Mouse (Mus musculus) 3T3-L1 (cell line): ENCODE results near the gene Selenow.
"Not testable (repeated sequence)": the region's sequence is repeated elsewhere in the genome, so short reads cannot be mapped to it uniquely, and the experiment has no call there.

Experiments used
- DNase-seq: peaks from one replicate; pipeline ENCODE4 v3.0.0-alpha.2; 2015; ENCODE audit warnings: low read depth, low spot score

Selenow gene

DNA sequence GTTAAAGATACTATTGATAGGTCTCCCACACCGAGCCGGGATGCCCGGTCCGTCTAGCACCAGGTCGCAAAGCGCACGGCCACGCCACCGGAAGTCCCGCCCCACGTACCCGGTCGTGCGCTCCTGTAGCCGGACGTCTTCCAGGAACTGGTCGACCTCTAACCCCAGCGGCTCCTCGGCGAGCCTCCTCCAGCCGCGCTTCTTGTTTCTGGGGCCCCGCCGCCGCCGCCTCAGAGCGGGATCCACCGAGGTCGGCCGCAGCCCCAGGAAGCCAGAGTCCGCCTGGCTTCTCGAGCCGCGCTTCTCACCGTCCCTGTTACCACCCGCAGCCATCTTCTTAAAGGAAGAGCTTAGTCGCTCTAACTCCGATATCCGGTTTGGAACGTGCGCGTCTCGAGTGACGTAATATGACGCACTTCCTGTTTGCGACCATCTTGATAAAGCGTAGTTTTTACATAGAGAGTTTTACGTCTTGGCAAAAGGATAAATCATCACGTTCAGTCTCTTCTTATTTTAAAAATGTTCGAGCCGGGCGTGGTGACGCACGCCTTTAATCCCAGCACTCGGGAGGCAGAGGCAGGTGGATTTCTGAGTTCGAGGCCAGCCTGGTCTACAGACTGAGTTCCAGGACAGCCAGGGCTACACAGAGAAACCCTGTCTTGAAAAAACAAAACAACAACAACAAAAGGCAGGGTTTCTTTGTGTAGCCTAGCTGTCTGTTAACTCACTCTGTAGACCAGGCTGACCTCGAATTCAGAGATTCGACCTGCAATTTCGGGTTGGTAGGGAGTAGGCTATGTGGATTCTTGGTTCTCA lies 23.7 kb upstream of the Selenow start, which contains the start of gene Nop53:
TSS of gene Nop53 (minus strand) at position 354 of the 816 bp plus-strand sequence.
- DNase-seq, result peak; percentile 97

DNA sequence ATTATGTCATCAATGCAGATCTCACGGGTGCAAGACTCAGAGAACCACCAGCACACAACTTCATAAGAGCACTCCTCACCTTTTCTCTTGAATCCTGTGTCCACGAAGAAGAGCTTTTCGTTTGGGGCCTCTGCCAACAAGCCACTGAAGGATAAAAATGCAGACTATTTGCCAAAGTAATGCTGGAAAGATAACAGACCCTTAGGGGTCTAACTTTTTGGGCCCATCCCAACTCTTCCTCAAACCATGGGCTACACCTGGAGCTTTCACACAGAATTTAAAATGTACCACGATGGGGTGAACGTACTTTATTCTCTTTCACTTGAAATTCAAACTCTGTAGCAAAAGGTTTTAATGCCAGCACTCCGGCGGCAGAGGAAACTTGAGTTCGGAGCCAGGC lies 23.0 kb upstream of the Selenow start:
- DNase-seq, result no peak

DNA sequence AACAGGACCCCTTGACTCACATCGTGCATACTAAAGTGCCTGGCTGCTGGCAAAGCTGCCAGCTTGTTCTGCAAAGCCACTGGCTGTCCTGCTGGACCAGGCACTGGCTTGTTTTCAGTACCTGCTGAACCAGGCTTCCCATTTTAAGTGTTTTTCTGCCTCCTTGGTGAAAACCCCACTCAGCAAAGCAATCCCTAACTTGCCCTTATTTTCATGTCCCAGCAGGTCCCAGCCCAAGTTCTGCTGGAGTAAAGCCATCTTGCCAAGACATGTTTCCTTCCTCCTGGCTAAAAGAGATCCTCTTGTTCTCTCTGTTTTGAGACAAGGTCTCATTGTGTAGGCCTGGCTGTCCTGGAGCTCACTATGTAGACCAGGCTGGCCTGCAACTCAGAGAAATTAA lies 22.1 kb upstream of the Selenow start:
- DNase-seq, result no peak

DNA sequence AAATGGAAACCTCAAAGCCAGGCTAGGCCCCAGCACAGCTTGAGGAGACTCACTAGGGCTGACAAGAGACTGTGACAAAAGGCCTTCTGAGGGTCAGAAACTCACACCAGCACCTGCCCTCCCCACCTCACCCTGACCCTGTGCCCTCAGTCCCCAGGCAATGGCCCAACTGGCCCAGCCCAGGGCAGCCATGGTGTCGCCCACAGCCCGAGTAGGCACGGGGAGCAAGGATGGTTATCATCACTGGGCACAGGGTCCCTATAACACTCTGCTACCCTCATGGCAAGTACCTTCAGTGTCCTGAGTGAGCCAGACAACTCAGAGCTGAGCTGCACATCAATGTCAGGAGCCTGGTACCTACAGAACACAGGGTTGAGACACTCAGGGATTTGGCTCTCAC lies 16.4 kb upstream of the Selenow start:
- DNase-seq, result no peak

DNA sequence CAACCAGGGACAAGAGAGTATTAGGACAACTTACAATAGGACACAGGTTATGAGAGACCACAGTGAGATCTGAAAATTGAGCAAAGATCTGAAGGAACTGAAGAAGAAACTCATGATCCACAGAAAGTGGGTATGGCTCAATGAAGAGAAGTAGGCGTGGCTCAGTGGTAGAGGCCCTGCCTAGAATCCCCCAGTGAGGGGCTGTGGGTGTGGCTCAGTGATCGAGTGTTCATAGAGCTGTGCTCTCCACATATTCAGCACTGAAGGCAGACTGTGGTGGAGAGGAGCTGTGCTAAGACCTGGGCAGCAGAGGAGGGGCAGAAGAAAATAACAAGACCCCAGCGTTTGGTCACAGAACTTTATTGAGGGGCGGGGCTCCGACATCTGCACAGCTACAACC lies 15.3 kb upstream of the Selenow start:
- no peak for DNase-seq

DNA sequence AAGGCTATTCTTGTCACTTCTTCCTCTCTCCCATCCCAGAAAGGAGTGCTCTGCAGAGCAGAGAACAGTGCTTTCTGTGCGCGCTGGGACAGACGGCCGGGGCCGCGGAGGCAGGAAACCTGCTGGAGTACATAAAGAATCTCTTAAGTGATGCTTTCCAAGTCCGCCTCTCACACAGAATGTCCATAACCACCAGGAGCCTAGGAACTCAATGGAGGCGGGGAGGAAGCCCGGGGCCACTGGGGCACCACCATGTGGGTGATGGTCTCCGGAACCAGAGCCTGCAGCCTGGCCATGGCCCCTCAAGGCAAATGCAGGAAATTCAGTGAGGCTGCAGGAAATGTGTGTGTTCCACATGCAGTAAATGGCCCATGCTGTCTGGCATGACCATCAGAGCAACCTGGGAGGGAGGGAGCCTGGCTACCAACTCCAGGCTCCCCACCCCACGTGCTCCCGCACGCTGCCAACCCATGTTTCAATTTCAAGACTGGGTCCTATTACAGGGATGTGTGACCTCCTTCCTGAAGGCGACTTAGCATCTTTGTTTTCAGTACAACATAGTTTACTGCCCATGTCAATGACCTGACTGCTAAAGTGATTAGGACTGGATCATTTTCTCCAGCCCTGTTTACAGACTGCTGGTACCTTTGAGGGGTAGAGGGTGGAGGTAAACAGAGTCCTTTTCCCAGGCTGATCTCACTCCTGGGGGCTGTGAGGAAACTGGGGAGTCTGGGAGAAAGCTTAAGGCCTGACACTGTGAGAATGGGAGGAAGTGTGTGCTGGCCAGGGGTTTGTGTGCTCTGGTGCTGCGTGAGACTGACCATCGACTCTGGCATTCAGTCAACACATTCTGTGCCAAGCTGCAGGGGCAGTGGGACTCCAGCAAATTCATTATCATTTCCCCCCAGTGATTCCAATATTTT lies 11.5 kb upstream of the Selenow start:
- no peak for DNase-seq

DNA sequence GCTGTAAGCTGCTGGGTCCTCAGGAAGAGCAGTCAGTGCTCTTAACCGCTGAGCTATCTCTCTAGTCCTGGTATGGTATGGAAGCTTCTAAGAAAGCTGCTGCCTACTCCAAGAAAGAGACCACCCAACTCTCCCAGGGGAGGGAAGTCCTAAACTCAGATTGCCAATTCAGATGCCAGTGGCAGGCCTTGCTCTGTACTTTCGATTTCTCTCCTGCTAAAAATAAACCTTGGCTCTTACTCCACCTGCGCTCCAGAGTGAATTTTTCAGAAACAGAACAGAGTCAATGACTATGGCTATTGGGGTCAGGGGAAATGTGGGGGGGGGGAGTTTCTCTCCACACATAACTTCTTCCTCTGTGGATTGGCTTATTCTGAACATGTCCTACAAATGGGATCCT lies 9.4 kb upstream of the Selenow start:
- DNase-seq, result no peak

DNA sequence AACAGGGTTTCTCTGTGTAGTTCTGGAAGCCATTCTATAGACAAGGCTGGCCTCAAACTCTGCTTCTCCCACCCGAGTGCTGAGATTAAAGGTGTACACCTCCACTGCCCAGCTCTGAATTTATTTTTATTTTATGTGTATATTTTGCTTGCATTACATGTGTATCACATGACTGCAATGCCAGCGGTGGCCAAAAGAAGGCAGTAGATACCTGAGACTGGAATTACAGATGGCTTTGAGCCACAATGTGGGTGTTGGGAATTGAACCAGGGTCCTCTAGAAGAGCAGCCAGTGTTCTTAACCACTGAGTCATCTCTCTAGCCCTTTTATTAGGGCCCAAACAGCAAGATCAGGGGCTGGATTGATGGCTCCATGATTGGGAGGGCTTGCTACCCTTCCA lies 8.3 kb upstream of the Selenow start:
- peak; percentile 39 for DNase-seq

DNA sequence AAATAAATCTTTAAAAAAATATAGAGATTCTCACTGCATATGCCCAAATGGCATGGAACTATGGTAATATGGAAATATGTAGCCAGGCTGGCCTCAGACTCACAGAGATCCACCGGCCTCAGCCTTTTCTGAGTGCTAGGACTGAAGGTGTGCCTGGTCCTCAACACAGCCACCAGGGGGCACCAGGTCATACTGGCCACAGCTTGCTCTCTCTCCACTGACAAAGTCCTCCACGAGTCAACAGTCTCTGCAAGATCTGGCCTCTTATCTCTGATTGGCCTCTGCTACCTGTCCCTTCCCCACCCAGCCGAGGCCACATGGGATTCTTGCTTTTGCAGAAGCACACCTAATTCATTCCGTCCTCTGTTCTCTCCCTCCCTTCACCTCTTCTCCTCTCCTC lies 7.7 kb upstream of the Selenow start:
- DNase-seq, result peak; percentile 71

DNA sequence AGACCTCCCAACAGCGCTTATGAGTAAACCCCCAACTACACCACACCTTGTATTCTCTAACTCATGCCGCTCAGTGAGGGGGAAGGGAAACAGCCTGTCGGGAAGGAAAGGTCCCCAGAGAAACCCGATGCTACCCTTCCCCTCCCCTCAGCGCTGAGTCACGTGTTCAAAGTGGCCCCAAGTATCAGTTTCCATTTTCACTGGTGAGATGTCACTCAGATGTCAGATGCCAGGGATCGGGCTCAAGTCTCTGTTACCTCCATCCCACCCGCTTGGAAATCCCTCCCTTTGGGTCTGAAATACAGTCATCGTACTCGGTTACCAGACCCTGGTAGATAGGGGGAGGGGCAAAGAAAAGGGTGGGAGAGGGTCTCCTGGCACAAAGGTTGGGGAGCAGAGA lies 406 bp downstream of the Selenow start:
- peak; percentile 55 for DNase-seq

DNA sequence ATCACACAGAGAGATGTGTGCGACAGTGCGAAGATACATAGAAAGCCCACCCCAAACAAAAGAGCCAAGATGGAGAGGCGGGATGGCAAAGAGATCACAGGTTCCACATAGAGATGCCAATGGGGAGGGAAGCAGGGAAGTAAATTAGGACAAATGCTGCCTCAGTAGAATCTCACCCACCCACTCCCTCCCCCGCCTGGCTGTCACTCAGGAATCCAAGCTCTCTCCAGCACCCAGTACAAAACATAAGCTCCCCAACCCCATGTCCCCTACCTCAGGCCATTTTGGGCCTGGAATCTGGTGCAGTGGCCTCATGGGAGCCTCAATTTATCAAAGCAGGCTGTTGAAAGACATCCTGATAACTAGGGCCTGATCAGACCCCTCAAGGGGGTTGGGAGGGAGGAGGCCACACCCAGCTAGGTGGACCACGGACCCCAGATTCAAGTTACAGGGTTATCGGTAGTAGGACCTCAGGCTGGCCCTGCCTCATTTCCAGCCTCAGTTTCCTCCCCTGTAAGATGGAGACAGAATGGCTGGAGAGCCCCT lies 1.5 kb downstream of the Selenow start:
- DNase-seq, result no peak

DNA sequence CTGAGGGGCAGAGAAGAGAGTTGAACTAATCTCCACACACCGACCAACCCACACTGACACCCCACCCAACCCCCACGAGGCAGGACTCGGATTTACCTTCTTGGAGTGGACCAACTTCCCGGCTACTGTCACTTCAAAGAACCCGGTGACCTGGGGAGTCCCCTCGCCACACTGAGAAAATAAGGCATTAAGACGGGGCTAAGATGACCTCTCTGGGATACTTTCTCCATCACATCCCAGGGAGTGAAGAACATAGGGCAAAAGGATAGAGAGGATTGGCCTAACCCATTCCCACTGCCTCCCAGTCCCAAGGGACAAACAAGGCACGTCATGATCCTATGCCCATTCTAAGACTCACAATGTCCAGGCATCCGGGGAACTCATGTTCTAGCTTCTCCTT lies 2.3 kb downstream of the Selenow start:
- no peak for DNase-seq

DNA sequence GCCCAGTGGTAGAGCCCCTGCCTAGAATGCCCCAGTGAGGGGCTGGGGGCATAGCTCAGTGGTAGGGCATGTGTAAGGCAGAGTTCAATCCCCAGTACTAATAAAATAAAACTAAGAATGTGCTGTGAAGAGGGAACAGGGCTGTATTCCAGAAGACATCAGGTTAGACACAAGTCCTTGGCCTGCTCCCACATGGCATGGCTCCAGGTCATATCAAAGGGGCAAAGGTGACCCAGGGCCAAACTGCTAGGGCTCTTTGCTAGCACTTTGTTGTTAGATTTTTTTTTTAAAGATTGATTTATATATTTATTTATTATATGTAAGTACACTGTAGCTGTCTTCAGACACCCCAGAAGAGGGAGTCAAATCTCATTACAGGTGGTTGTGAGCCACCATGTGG lies 3.8 kb downstream of the Selenow start:
- no peak for DNase-seq

DNA sequence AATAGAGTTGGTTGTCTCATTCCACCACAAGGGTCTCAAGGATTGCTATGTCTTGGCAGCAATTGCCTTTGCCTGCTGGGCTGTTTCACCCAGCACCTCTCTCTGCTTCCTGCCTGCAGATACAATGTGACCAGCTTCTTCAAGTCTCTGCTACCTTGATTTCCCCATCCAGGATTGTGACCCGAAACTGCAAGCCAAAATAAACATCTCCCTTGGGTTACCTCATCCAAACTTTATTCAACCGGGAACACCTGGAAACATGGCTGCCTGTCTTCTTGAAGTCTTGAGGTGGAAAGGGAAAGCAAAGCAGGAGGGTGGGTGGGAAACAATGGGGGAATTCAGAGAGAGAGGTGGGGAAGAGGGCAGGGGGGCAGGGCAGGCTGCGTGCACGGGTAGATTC lies 5.2 kb downstream of the Selenow start:
- no peak for DNase-seq

DNA sequence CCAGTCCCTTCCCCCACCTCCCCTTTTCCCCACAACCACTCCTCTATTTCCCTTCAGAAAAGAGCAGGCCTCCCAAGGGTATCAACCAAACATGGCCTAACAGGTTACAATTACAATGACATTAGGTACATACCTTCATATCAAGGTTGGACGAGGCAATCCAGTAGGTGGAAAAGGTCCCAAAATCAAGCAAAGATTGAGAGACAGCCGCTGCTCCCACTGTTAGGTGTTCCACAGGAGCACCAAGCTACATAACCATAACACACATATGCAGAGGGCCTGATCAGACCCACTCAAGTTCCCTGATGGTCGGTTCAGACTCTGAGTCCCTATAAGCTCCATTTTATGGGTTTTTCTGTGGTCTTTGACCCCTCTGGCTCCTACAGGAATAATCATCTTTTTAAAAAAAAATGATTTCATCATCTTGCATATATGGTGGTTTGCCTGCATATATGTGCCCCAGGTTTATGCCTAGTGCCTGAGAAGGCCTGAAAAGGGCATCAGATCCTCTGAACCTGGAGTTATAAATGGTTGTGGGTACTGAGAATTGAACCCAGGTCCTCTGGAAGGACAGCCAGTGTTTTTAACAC lies 6.0 kb downstream of the Selenow start:
- DNase-seq, result no peak

DNA sequence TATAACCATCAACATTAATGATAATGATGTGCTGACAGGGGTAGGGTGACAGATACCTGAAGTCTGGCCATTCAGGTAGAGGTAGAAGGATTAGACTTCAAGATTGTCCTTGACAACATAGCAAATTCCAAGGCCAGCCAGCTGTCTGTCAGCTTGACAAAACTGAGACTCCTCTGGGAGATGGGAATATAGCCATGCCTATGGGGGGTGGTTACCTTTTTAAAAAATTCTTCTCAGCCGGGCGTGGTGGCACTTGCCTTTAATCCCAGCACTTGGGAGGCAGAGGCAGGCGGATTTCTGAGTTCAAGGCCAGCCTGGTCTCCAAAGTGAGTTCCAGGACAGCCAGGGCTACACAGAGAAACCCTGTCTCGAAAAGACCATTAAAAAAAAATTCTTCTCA lies 6.5 kb downstream of the Selenow start:
- not testable (repeated sequence) for DNase-seq

DNA sequence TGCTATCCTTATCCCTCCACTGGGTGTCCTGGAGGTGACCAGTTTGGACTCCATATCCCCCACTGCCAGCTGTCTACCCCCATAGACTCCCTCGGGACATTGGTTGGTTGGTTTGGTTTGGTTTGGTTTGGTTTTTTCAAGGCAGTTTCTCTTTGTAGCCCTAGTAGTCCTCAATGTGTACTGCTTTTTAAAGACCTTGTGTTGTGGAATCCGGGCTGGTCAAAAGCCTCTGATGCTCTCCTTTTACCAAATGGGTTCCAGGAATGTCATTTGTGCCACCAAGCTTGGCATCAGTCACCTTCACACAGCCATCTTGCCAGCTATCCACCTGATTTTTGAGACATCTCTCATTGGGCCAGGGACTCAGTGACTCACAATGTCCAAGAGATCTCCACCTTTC lies 7.5 kb downstream of the Selenow start:
- DNase-seq, result no peak

DNA sequence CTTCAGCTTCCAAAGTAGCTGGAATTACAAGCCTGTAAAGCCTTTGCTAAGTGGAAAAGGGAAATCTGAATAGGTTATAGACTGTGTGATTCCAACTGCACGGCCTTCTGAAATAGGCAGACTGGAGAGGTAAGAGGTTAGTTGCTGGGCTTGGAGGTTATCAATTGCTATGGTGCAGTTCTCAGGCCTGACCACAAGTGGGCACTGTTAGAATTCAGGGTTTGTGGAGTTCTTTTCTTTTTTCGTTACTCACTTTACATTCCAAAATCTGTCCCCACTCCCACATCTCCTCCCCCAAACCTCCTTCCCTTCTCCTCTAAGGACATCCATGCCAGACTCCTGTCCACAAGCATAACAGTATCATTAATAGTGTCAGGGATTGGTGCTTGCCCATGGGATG lies 8.0 kb downstream of the Selenow start:
- DNase-seq, result peak; percentile 63

DNA sequence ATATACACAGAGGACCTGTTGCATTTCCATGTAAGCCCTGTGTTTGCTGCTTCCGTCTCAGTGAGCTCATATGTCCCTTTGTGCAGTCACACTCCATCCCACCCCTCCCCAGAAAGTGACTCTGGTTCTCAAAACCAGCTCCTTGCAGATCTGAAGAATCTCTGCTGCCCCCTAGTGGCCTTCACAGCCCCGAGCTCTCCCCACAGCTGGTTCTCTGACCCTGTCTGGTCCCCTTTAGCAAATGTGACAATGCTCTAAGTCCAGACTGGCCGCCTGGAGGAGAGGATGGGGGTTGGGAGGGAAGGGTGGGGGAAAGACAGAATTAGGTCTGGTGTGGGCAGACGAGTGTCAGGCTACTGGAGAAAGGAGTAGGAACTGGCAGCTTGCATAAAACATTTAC lies 10.0 kb downstream of the Selenow start:
- peak; percentile 80 for DNase-seq

DNA sequence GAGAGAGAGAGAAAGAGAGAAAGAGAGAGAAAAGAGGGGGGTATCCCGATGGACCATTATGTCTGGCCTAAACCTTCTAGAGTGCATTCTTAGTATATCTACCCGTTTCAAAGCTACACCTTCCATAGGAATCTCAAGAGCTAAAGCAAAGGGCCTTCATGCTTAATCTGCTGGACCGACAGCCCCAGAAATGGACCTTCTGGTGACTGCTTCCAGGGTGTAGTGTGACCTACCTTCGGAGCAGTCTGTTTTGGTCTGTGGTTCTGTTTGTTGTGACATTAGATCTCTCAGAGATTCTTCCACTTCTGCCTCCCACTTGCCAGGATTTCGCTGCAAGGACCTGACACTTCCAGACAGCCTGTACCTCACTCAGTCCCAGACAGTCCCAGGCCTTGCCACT lies 11.7 kb downstream of the Selenow start:
- DNase-seq, result no peak

DNA sequence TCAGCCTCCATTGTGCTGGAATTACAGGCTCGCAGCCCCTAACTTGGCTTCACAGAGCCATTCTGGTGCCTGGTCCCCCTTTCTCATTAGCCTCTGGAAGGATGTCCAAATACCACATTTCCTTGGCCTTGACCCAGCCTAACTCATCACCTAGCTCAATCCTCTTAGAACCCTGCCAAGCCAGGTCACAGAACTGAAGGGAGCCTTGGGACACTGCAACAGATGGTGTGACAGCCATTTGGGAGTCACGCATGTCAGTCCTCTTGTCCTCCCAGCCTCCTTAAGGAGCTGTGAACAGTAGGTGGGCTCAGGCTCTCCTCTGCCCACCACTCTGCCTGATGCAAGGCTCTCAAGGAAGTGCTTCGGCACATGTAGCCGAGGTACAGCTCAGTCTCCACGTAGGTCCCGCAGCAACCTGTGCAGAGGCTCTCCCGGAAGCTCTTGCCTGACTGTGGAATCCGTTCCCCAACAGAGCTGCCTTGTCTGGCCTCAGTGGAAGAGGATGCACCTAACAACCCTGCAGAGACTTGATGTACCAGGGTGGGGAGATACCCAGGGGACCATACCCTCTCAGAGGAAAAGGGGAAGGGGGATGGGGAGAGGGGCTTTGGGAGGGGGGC lies 14.1 kb downstream of the Selenow start:
- DNase-seq, result no peak

DNA sequence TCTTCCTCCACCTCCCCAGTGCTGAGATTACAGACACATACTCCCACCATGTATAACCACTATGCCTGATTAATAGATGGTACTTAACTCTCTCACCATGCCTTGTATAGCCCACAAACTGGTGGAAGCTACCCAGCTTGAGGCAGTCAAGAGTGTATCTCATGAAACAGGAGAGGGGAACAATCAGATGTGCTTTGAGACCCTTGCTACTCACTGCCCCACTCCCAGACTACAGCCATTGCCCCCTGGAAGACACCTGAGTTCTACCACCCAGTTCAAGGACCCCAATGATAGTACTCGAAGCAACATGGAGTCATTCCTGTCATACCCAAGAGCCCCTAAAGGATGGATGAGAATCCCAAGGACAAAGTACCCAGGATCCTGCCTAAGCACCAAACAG lies 15.6 kb downstream of the Selenow start:
- no peak for DNase-seq
